Mouse (Mus musculus) activated CD4-positive, CD25-positive, alpha-beta regulatory T cell, adult 4 months (primary cell): ENCODE measurements around the gene Ddit4. TPM values are rescaled to one million over a fixed set of nuclear protein-coding genes. Genes with fewer than 3 reads are reported as not detected.

Source experiments
- ATAC-seq: one replicate; pipeline ENCODE4 v1.8.0; 2017
- polyA plus RNA-seq, 2 experiments: library from polyadenylated mRNA; unstranded; fragments of 100-300 nt; shearing (Covaris generic); gene quantifications; one replicate each; pipeline ENCODE4 v1.2.1; 2017

Gene Ddit4
- polyA plus RNA-seq, 2 experiments from 2014 or later, result 17.5 to 31.2 TPM

- ATAC-seq, result no peak
These were observed 35.0 kb downstream of the Ddit4 start for GRCm38 (mm10) chr10:59916649-59917048.

DNA sequence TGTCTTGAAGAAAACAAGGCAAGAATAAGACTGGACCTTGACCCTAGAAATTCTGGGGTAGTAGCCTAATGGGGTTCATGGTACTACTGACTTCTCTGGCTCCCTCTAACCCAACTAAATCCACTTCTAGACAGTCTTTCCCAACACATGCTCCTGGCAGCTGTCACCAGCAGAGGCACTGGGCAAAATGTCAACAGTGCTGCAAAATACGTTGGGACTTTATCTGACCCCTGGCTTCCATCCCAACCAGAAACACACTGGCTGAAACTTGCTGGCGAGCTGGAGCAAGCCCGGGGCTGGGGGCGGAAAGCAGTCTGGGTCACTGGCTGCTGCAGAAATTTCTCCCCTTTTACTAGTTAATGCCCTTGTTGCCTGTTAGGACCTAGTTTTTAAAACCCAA, 35.5 kb downstream of the Ddit4 start:
- no peak for ATAC-seq

GRCm38 (mm10) chr10:59915196-59915962, 36.3 kb downstream of the Ddit4 start:
- ATAC-seq, result no peak

GRCm38 (mm10) chr10:59911561-59912198, 40.0 kb downstream of the Ddit4 start:
- ATAC-seq, result no peak

DNA sequence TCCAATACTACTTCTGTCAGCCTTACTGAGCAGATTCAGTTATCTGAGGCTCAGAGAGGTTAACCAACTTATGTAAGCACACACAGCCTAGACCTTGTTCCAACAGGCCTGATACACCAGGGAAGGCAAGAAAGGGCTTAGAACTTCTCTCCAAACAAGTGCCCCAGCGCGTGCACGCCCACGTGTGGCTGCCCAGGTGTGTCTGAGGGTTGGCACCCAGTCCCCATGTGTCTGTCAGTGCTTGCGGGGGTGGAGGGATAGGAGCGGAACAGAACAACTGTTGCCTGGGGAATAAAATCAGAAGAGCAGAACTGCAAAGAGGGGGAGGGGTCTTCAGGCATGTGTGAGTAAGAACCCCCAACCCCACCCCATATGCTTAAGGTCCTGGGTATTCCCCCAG, 40.5 kb downstream of the Ddit4 start:
- ATAC-seq, result peak; percentile 48

- ATAC-seq, result no peak
These were observed 42.2 kb downstream of the Ddit4 start for GRCm38 (mm10) chr10:59909357-59909847.

GRCm38 (mm10) chr10:59908776-59909315, 42.8 kb downstream of the Ddit4 start:
- no peak for ATAC-seq

DNA sequence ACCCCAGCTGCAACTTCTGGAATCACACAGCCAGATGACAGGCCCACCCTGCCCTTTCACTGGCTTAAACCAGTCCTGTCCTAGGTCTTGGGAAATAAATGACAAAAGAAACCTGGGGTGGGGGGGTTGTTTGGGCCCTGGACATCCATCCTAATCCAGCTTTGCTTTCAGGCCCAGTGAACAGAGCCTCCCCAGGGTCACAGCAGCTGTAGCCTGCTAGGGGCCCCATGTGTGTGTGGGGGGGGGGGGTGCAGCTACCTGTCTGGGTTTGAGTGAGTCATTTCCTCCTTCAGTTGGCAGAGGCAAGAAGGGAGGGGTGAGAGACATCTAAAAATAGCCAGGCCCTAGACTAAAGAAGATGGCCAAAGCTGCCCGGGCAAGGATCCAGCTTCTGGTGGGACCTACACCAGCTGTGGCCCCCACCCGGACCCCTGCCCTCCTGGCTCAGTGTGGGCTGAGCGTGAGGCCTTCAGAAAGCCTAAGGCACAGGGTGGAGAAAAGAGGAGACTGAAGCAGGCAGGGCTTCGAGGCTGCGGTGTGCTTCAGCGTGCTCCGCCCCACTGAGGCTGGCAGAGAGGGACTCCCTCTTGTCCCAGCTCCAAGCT, 43.8 kb downstream of the Ddit4 start:
- ATAC-seq, result peak; percentile 56

- ATAC-seq, result peak; percentile 52
These were observed 44.5 kb downstream of the Ddit4 start for GRCm38 (mm10) chr10:59907080-59907609.

DNA sequence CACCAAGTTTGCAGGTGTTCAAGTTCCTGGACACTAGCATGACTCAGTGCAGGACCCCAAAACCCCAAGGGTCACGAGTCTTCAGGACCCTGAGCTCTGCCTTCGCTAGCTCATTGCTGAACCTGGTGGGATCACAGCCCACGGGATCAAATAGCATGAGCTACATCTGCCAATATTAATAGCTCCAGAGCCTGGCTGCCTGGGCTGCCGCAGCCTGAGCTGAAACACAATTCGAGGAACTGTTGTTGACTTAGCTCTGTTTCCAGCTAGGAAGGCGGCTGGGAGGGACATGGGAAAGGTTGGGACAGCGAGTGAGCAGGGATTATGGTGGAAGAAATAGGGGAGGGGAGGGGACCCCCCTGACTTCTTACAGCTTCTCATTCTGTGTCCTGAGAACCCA, 48.5 kb downstream of the Ddit4 start:
- ATAC-seq, result no peak

DNA sequence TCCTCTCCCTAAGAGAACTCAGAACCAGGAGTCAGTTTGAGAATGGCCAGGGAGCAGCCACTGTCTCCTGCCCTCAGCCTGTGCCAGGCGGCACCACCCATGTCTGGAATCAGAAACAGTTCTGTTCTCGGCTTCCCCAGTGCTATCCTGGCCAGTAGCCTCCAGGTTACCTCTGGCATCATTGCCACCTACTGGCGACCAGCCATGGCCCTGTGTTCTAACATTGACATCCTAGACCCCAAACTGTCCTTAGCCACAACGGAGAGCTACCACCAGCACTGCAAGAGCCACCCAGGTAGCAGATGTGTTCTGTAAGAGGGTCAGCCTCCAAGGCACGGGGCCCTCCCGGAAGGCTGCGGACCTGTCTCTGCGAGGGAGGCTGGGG, 49.0 kb downstream of the Ddit4 start:
- ATAC-seq, result no peak

GRCm38 (mm10) chr10:59901986-59902605, 49.5 kb downstream of the Ddit4 start:
- ATAC-seq, result no peak

GRCm38 (mm10) chr10:59901463-59901862, 50.2 kb downstream of the Ddit4 start:
- no peak for ATAC-seq

DNA sequence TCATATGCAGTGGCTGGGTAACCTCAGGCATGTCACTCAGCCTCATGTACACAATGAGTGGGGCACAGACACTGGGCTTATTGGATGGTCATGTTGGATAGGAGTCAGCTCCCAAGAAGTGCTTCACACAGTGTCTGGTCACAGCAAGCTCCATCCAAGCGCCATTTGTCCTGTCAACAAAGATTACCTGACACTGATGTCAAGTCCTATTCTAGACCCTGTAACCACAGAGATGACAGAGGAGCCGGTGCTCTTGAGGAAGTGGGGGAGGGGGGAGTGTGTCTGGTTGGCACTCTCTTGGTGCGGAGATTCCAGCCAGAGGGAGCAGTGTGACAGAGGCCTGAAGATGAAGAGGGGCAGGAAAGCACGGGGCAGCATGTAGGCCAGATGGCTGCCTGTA, 50.7 kb downstream of the Ddit4 start:
- ATAC-seq, result peak; percentile 3

DNA sequence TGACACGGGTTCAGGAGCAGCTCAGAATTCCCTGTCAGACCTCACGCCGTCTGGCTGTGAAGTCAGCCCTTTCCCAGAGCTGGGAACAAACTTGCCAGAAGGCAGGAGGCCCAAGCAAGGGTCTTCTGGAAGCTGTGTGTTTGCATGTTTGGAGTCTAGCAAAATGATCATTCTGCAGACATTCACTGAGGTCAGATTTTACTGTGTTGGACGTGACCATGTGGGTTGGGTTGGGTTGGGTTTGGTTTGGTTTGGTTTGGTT, 51.5 kb downstream of the Ddit4 start:
- ATAC-seq, result no peak

Other genes starting within 250 kb of the Ddit4 start
- 10 to 100 TPM; 37.4 to 44.5 TPM for gene Micu1, start 249.4 kb downstream of the Ddit4 start, polyA plus RNA-seq
- 10 to 100 TPM; 18.4 to 20.7 TPM for gene Dnajb12, start 72.3 kb downstream of the Ddit4 start, polyA plus RNA-seq
- gene Ascc1, start 51.0 kb upstream of the Ddit4 start, polyA plus RNA-seq, result 10 to 100 TPM; 49.6 to 50.2 TPM
- 100 to 1,000 TPM in 1 of 2 experiments, 10 to 100 TPM in 1; 89.7 to 110 TPM for gene Anapc16, start 51.3 kb upstream of the Ddit4 start, polyA plus RNA-seq
- 1 to 10 TPM; 3.9 to 5.3 TPM for gene Spock2, start 154.4 kb upstream of the Ddit4 start, polyA plus RNA-seq